In the genomic region with DNA sequence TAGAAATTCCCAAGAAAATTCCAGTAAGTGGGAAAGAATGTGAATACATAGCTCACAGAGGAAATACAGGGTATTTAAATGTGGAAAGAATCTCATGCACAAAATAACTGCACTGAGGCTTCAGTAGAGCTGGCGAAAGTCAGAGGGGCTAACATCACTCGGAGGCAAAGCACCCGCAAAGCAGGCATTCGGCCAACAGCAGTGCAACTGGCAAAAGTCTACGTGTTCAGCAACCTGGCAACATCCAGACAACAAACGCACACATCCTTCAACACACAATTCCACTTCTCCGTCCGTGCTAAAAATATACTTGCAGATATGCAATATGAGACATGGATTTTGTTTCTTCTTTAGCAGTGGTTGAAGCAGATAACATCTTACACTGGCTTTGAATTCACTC, we compare ENCODE assay signal across 9 mouse cellular contexts. TPM values are rescaled to one million over a fixed set of nuclear protein-coding genes. Genes with fewer than 3 reads are reported as not detected.
DNase-seq lines count a peak whose midpoint lies in the region; ATAC-seq lines count a peak whose summit lies in the region.
"Had no signal": no experiment of that assay in that cellular context is flagged by ENCODE, and none has a peak within 500 bp of the region (broad histone marks: within the 10 kb centered on the region; RNA-seq: fewer than 3 reads in every experiment).

No protein-coding gene starts in this region.

- no peaks in the 10 kb centered on the region for H3K9me3 ChIP-seq in heart, embryonic 14.5 days (ENCODE audit: control insufficient read depth, low read length)

- WGBS in heart, embryonic 14.5 days: 20% methylated on average over 8 of the region's 8 CpGs

- peaks cover 21 to 59% of the 10 kb centered on the region in 2 experiments for H3K4me1 ChIP-seq in heart, embryonic 14.5 days (ENCODE audit: control insufficient read depth in 2 of 2, insufficient read depth in 2 of 2, low read length in 2 of 2)

- no peaks in the 10 kb centered on the region for H3K27me3 ChIP-seq in heart, embryonic 14.5 days (ENCODE audit: control insufficient read depth, insufficient read depth, low read length)

- no peak overlapping the region for H3K9ac ChIP-seq in heart, embryonic 14.5 days (ENCODE audit: low read length)

- H3K27ac ChIP-seq in heart, embryonic 14.5 days (replicated peaks in 1 of 2; ENCODE audit: control insufficient read depth in 1 of 2, insufficient read depth in 1 of 2, low read depth in 2 of 2, low read length in 2 of 2): peak overlapping the region; percentile 67 to 69

- H3K4me2 ChIP-seq in heart, embryonic 14.5 days (ENCODE audit: low read length): peak overlapping the region; percentile 31

- ATAC-seq in heart, embryonic 14.5 days (ENCODE audit: insufficient number of reproducible peaks, insufficient read depth, low FRiP score, low read depth): no peak

- no peak overlapping the region for H3K4me3 ChIP-seq in heart, embryonic 14.5 days (ENCODE audit: control insufficient read depth in 1 of 2, insufficient read depth in 1 of 2, low read depth in 1 of 2, low read length in 2 of 2)

- no peaks in the 10 kb centered on the region for H3K36me3 ChIP-seq in heart, embryonic 14.5 days (ENCODE audit: control insufficient read depth, insufficient read depth, low read length)

- DNase-seq in adrenal gland, postnatal 25 days: peak; percentile 30
- DNase-seq in adrenal gland, postnatal 4 days (ENCODE audit: low spot score in 2 of 2): no peak
- peak; percentile 35 for DNase-seq in left cerebral cortex, postnatal 4 days
- DNase-seq in left cerebral cortex, postnatal 25 days (ENCODE audit: low spot score in 2 of 2): no peak
- DNase-seq in lung, postnatal 4 days: peak; percentile 61 to 71
- no peak for DNase-seq in urinary bladder, postnatal 4 days (ENCODE audit: low spot score in 2 of 2)
- no peak for DNase-seq in thymus, postnatal 14 days
- DNase-seq: gastrocnemius, postnatal 36 days had no signal

- intact Hi-C loops in left cerebral cortex, postnatal 4 days (cut with DNase I): no loop called here
- intact Hi-C loops in left cerebral cortex, postnatal 25 days (cut with DNase I): no loop called here

RNA-seq across cellular contexts. Expression of a gene that starts 14.9 kb away (rescaled TPM):
- 36.4 and 36.9 TPM in 2 replicates for total RNA-seq in adrenal gland, postnatal 25 days (2021)
- total RNA-seq in adrenal gland, postnatal 4 days (2021): 10 to 100 TPM; 32.5 to 43.8 TPM
- 10 to 100 TPM; 36.3 to 37.4 TPM for total RNA-seq in left cerebral cortex, postnatal 4 days (2021)
- total RNA-seq in left cerebral cortex, postnatal 25 days (2021): 10 to 100 TPM; 50.9 to 56.3 TPM
- 18.9 and 19.1 TPM in 2 replicates for polyA plus RNA-seq in heart, embryonic 14.5 days (2014; fragmentation: Nextera tagmentation; extraction: Ambion mirVana)

RNA-seq across cellular contexts. Expression of a gene that starts 56.5 kb away (rescaled TPM):
- total RNA-seq in adrenal gland, postnatal 25 days (2021): 635 and 725 TPM in 2 replicates
- total RNA-seq in adrenal gland, postnatal 4 days (2021): 10 to 100 TPM; 34.5 to 55.3 TPM
- 10 to 100 TPM; 31.9 to 37.2 TPM for total RNA-seq in left cerebral cortex, postnatal 4 days (2021)
- total RNA-seq in left cerebral cortex, postnatal 25 days (2021): 10 to 100 TPM; 67.5 to 72.6 TPM
- polyA plus RNA-seq in heart, embryonic 14.5 days (2014; fragmentation: Nextera tagmentation; extraction: Ambion mirVana): 19.8 and 22.3 TPM in 2 replicates

Comparison
In these comparisons a context has a peak if more than half of its experiments do, and no peak if none do; other contexts are left out.
1. DNase-seq: peak in adrenal gland, postnatal 25 days (single experiment), left cerebral cortex, postnatal 4 days (single experiment) and lung, postnatal 4 days (2 of 2); none in adrenal gland, postnatal 4 days (0 of 2), left cerebral cortex, postnatal 25 days (0 of 2), urinary bladder, postnatal 4 days (0 of 2) and thymus, postnatal 14 days (single experiment).